Mouse (Mus musculus): ENCODE results near the gene Uncx.
A peak's percentile ranks its signal among the peaks of the same experiment; 100 is the strongest.
"Not testable (repeated sequence)": the region's sequence is repeated elsewhere in the genome, so short reads cannot be mapped to it uniquely, and the experiment has no call there.

Uncx gene

GRCm38 (mm10) chr5:139566640-139567399 lies 23.5 kb downstream of the Uncx start:
- DNase-seq (ENCODE audit: low read depth, low spot score), result no peak
- Histone ChIP-seq H3K36me3 (ENCODE audit: control insufficient read depth, insufficient read depth, low read length, poor library complexity, severe bottlenecking) (no peaks in the 10 kb centered on the region), H3K27me3 (ENCODE audit: control insufficient read depth, insufficient read depth, low read length, poor library complexity, severe bottlenecking) (no peaks in the 10 kb centered on the region)

- Histone ChIP-seq H3K36me3 (ENCODE audit: control insufficient read depth, insufficient read depth, low read length, poor library complexity, severe bottlenecking) (no peaks in the 10 kb centered on the region), H3K27me3 (ENCODE audit: control insufficient read depth, insufficient read depth, low read length, poor library complexity, severe bottlenecking) (no peaks in the 10 kb centered on the region)
- DNase-seq (ENCODE audit: low read depth, low spot score), result no peak
Observed at GRCm38 (mm10) chr5:139568079-139568478, 24.8 kb downstream of the Uncx start.

GRCm38 (mm10) chr5:139572526-139572925 lies 29.2 kb downstream of the Uncx start:
- no peaks in the 10 kb centered on the region for H3K27me3 ChIP-seq (ENCODE audit: control insufficient read depth, insufficient read depth, low read length, poor library complexity, severe bottlenecking)
- no peak for DNase-seq (ENCODE audit: low read depth, low spot score)
- no peaks in the 10 kb centered on the region for H3K36me3 ChIP-seq (ENCODE audit: control insufficient read depth, insufficient read depth, low read length, poor library complexity, severe bottlenecking)

GRCm38 (mm10) chr5:139573606-139574311 lies 30.5 kb downstream of the Uncx start:
- no peak for DNase-seq (ENCODE audit: low read depth, low spot score)
- Histone ChIP-seq H3K27me3 (ENCODE audit: control insufficient read depth, insufficient read depth, low read length, poor library complexity, severe bottlenecking) (no peaks in the 10 kb centered on the region), H3K36me3 (ENCODE audit: control insufficient read depth, insufficient read depth, low read length, poor library complexity, severe bottlenecking) (no peaks in the 10 kb centered on the region)

- DNase-seq (ENCODE audit: low read depth, low spot score), result no peak
- H3K27me3 ChIP-seq (ENCODE audit: control insufficient read depth, insufficient read depth, low read length, poor library complexity, severe bottlenecking), result no peaks in the 10 kb centered on the region
Observed at GRCm38 (mm10) chr5:139575054-139575453, 31.8 kb downstream of the Uncx start.

GRCm38 (mm10) chr5:139580171-139580743 lies 37.0 kb downstream of the Uncx start:
- no peaks in the 10 kb centered on the region for H3K27me3 ChIP-seq (ENCODE audit: control insufficient read depth, insufficient read depth, low read length, poor library complexity, severe bottlenecking)
- no peaks in the 10 kb centered on the region for H3K36me3 ChIP-seq (ENCODE audit: control insufficient read depth, insufficient read depth, low read length, poor library complexity, severe bottlenecking)
- no peak for DNase-seq (ENCODE audit: low read depth, low spot score)

More at GRCm38 (mm10) chr5:139575054-139575453, 31.8 kb downstream of the Uncx start:
- no peaks in the 10 kb centered on the region for H3K36me3 ChIP-seq (ENCODE audit: control insufficient read depth, insufficient read depth, low read length, poor library complexity, severe bottlenecking)

- Histone ChIP-seq H3K36me3 (ENCODE audit: control insufficient read depth, insufficient read depth, low read length, poor library complexity, severe bottlenecking) (no peaks in the 10 kb centered on the region), H3K27me3 (ENCODE audit: control insufficient read depth, insufficient read depth, low read length, poor library complexity, severe bottlenecking) (no peaks in the 10 kb centered on the region)
- no peak for DNase-seq (ENCODE audit: low read depth, low spot score)
Observed at GRCm38 (mm10) chr5:139581308-139581868, 38.1 kb downstream of the Uncx start.

- Histone ChIP-seq H3K27me3 (ENCODE audit: control insufficient read depth, insufficient read depth, low read length, poor library complexity, severe bottlenecking) (no peaks in the 10 kb centered on the region), H3K36me3 (ENCODE audit: control insufficient read depth, insufficient read depth, low read length, poor library complexity, severe bottlenecking) (no peaks in the 10 kb centered on the region)
- DNase-seq (ENCODE audit: low read depth, low spot score), result no peak
Observed at GRCm38 (mm10) chr5:139584971-139585747, 41.9 kb downstream of the Uncx start.

GRCm38 (mm10) chr5:139585748-139586060 lies 42.4 kb downstream of the Uncx start:
- Histone ChIP-seq H3K27me3 (ENCODE audit: control insufficient read depth, insufficient read depth, low read length, poor library complexity, severe bottlenecking) (no peaks in the 10 kb centered on the region), H3K36me3 (ENCODE audit: control insufficient read depth, insufficient read depth, low read length, poor library complexity, severe bottlenecking) (no peaks in the 10 kb centered on the region)
- no peak for DNase-seq (ENCODE audit: low read depth, low spot score)

GRCm38 (mm10) chr5:139587459-139587858 lies 44.2 kb downstream of the Uncx start:
- DNase-seq (ENCODE audit: low read depth, low spot score), result peak; percentile 6
- not testable (repeated sequence) for H3K36me3 ChIP-seq (ENCODE audit: control insufficient read depth, insufficient read depth, low read length, poor library complexity, severe bottlenecking); H3K27me3 ChIP-seq (ENCODE audit: control insufficient read depth, insufficient read depth, low read length, poor library complexity, severe bottlenecking)

- H3K36me3 ChIP-seq (ENCODE audit: control insufficient read depth, insufficient read depth, low read length, poor library complexity, severe bottlenecking); H3K27me3 ChIP-seq (ENCODE audit: control insufficient read depth, insufficient read depth, low read length, poor library complexity, severe bottlenecking); DNase-seq (ENCODE audit: low read depth, low spot score): not testable (repeated sequence)
Observed at GRCm38 (mm10) chr5:139590682-139591360, 47.5 kb downstream of the Uncx start.

- DNase-seq (ENCODE audit: low read depth, low spot score), result no peak
- no peaks in the 10 kb centered on the region for H3K27me3 ChIP-seq (ENCODE audit: control insufficient read depth, insufficient read depth, low read length, poor library complexity, severe bottlenecking)
- H3K36me3 ChIP-seq (ENCODE audit: control insufficient read depth, insufficient read depth, low read length, poor library complexity, severe bottlenecking), result no peaks in the 10 kb centered on the region
Observed at GRCm38 (mm10) chr5:139592011-139592410, 48.7 kb downstream of the Uncx start.

- H3K36me3 ChIP-seq (ENCODE audit: control insufficient read depth, insufficient read depth, low read length, poor library complexity, severe bottlenecking), result no peaks in the 10 kb centered on the region
- no peaks in the 10 kb centered on the region for H3K27me3 ChIP-seq (ENCODE audit: control insufficient read depth, insufficient read depth, low read length, poor library complexity, severe bottlenecking)
- no peak for DNase-seq (ENCODE audit: low read depth, low spot score)
Observed at GRCm38 (mm10) chr5:139592850-139593249, 49.6 kb downstream of the Uncx start.

GRCm38 (mm10) chr5:139593746-139594145 lies 50.5 kb downstream of the Uncx start:
- no peak for DNase-seq (ENCODE audit: low read depth, low spot score)
- no peaks in the 10 kb centered on the region for H3K36me3 ChIP-seq (ENCODE audit: control insufficient read depth, insufficient read depth, low read length, poor library complexity, severe bottlenecking)
- no peaks in the 10 kb centered on the region for H3K27me3 ChIP-seq (ENCODE audit: control insufficient read depth, insufficient read depth, low read length, poor library complexity, severe bottlenecking)
